Mouse (Mus musculus): ENCODE data around the gene Cdk2ap1. TPM values are rescaled to one million over a fixed set of nuclear protein-coding genes. Genes with fewer than 3 reads are reported as not detected.
"Not testable (repeated sequence)": the region's sequence is repeated elsewhere in the genome, so short reads cannot be mapped to it uniquely, and the experiment has no call there.

Gene Cdk2ap1
- polyA plus RNA-seq, 1 experiment from 2014 or later: 85.6 TPM

DNA sequence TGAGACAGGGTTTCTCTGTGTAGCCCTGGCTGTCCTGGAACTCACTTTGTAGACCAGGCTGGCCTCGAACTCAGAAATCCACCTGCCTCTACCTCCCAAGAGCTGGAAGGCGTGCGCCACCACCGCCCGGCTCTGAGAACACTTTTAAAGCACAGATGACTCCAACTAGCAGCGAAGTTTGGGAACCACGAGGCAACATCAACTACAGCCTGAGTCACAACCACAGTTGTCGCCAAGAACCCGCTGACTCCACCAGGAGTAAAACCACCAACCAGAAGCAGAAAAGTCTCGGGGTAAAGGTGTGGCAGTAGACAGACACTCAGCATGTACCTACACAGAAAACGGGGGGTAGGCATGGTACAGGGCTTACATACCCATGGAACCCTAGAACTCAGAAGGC is 52.8 kb downstream of the Cdk2ap1 start:
- Histone ChIP-seq H3K4me3 (no peak overlapping the region), H3K4me2 (replicated peaks) (no peak overlapping the region), H3K27me3 (no peaks in the 10 kb centered on the region), H3K4me1 (no peaks in the 10 kb centered on the region; the same call in 1 of the 2 replicates), H3K9ac (replicated peaks) (no peak overlapping the region), H3K9me3 (no peaks in the 10 kb centered on the region), H3K27ac (replicated peaks) (no peak overlapping the region), H3K36me3 (peaks cover 63% of the 10 kb centered on the region)
- 94% methylated on average over 11 of the region's 11 CpGs for WGBS
- no peak for ATAC-seq (replicated peaks)

DNA sequence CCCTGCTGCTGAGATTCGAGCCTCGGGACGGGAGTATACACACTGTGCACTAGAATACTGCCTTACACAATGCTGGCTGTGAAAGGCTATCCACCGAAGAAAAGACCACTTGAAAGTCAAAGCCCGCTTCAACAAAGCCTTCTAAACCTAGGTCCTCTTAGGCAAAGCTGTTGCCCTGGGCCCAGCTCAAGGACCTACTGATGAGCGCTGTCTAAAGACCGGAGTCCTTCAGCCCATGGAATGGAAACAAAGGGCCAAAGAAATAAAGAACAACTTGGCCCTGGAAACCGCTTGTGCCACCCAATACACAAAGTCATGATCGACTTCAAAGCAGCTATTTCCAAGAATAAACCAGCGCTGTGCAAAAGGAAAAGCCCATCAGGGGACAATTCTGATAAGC is 53.7 kb downstream of the Cdk2ap1 start:
- H3K27ac ChIP-seq (replicated peaks): no peak overlapping the region
- no peak overlapping the region for H3K9ac ChIP-seq (replicated peaks)
- H3K4me2 ChIP-seq (replicated peaks): no peak overlapping the region
- H3K4me1 ChIP-seq: no peaks in the 10 kb centered on the region; the same call in 1 of the 2 replicates
- no peaks in the 10 kb centered on the region for H3K9me3 ChIP-seq
- H3K27me3 ChIP-seq: no peaks in the 10 kb centered on the region
- no peak overlapping the region for H3K4me3 ChIP-seq
- no peak for ATAC-seq (replicated peaks)
- peaks cover 57% of the 10 kb centered on the region for H3K36me3 ChIP-seq
- WGBS: 61% methylated on average over 10 of the region's 10 CpGs

DNA sequence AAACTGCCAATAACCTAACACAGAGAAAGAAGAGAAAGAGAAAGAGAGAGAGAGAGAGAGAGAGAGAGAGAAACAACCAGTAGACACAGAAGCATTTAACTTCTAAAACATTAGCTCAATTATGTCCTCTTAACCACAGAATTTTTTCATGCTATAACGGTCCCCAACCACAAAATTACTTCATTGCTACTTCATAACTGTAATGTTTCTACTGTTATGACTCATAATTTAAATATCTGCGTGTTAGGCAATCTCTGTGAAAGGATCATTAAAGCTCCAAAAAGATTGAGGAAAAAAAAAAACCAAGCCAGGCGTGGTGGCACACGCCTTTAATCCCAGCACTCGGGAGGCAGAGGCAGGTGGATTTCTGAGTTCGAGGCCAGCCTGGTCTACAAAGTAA is 60.0 kb downstream of the Cdk2ap1 start:
- H3K36me3 ChIP-seq: peaks cover 51% of the 10 kb centered on the region
- H3K9me3 ChIP-seq; H3K9ac ChIP-seq (replicated peaks); ATAC-seq (replicated peaks); H3K27me3 ChIP-seq; H3K4me3 ChIP-seq; H3K4me1 ChIP-seq; H3K27ac ChIP-seq (replicated peaks); H3K4me2 ChIP-seq (replicated peaks): not testable (repeated sequence)
- 92% methylated on average over 6 of the region's 6 CpGs for WGBS

DNA sequence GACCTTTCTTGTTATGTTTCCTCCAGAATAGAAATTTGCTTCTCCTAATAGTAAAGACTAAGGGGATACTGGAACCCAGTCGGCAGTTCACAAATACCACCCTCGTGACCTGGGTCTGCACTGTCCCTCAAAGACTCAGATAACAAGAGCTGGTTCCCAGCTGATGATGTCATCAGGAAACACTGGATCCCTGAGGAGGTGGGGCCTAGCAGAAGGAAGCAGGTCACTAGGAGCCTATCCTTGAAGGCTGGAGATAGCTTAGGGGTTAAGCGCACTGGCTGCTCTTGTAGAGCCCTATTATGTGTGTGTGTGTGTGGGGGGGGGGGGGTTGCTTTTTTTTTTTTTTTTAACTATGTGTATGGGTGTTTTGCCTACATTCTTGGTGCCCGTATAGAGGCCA is 62.8 kb downstream of the Cdk2ap1 start:
- Histone ChIP-seq H3K27ac (replicated peaks) (no peak overlapping the region), H3K4me1 (no peaks in the 10 kb centered on the region), H3K9ac (replicated peaks) (no peak overlapping the region), H3K4me2 (replicated peaks) (no peak overlapping the region), H3K36me3 (peaks cover 47% of the 10 kb centered on the region), H3K27me3 (no peaks in the 10 kb centered on the region), H3K9me3 (no peaks in the 10 kb centered on the region), H3K4me3 (no peak overlapping the region)
- no peak for ATAC-seq (replicated peaks)
- 83% methylated on average over 4 of the region's 4 CpGs for WGBS

DNA sequence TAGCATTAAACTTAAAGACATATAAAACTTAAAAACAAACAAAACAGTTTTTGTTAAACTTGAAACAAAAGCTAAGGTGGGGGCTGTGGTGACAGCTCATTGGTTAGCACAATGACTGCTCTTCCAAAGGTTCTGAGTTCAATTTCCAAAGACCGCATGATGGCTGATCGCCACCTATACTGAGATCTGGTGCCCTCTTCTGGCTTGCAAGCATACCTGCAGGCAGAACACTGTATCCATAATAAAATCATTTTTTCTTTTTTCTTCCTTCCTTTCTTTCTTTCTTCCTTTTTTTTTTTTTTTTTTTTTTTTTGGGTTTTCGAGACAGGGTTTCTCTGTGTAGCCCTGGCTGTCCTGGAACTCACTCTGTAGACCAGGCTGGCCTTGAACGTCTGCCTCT is 63.6 kb downstream of the Cdk2ap1 start:
- not testable (repeated sequence) for H3K9ac ChIP-seq (replicated peaks); ATAC-seq (replicated peaks); H3K27ac ChIP-seq (replicated peaks); H3K4me2 ChIP-seq (replicated peaks); H3K4me3 ChIP-seq; H3K9me3 ChIP-seq; H3K4me1 ChIP-seq; H3K27me3 ChIP-seq
- H3K36me3 ChIP-seq: peaks cover 49% of the 10 kb centered on the region
- WGBS: 59% methylated on average over 3 of the region's 4 CpGs

DNA sequence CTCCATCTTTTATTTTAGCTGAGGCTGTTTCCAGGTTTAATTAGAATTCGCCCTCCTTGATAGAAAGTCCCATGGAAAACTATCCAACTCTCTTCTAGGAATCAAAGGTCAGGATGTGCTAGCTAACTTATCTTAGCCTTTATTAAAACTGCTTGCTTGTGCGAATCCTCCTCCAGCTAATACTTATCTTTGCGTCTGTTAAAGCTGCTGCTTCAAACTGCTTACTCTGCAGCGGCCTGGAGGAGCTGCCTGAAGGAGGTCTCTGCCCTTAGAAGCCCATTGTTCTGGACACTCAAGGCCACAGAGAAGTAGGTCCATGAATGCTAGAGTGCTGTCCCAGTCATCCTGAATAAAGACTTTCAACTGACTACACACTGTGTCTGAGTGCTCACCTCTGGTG is 66.4 kb downstream of the Cdk2ap1 start:
- H3K9ac ChIP-seq (replicated peaks): no peak overlapping the region

More for the DNA sequence above, 66.4 kb downstream of the Cdk2ap1 start:
- peaks cover 60% of the 10 kb centered on the region for H3K36me3 ChIP-seq
- no peaks in the 10 kb centered on the region for H3K4me1 ChIP-seq
- no peaks in the 10 kb centered on the region for H3K9me3 ChIP-seq
- H3K4me3 ChIP-seq: no peak overlapping the region
- H3K27ac ChIP-seq (replicated peaks): no peak overlapping the region
- no peaks in the 10 kb centered on the region for H3K27me3 ChIP-seq
- H3K4me2 ChIP-seq (replicated peaks): no peak overlapping the region
- no peak for ATAC-seq (replicated peaks)
- 91% methylated on average over 4 of the region's 4 CpGs for WGBS

Other genes starting within 250 kb of the Cdk2ap1 start
- gene Arl6ip4, start 247.0 kb downstream of the Cdk2ap1 start, polyA plus RNA-seq (2015; fragmentation: Nextera tagmentation; extraction: Ambion mirVana): 72.7 and 75.5 TPM in 2 replicates
- gene Pitpnm2, start 113.3 kb downstream of the Cdk2ap1 start, polyA plus RNA-seq (2015; fragmentation: Nextera tagmentation; extraction: Ambion mirVana): 10.9 and 11.4 TPM in 2 replicates
- gene Mphosph9, start 35.1 kb downstream of the Cdk2ap1 start, polyA plus RNA-seq (2015; fragmentation: Nextera tagmentation; extraction: Ambion mirVana): 16.4 and 17.6 TPM in 2 replicates
- gene 2810006K23Rik, start 35.0 kb downstream of the Cdk2ap1 start, polyA plus RNA-seq (2015; fragmentation: Nextera tagmentation; extraction: Ambion mirVana): 19.0 and 22.6 TPM in 2 replicates
- gene Sbno1, start 62.9 kb upstream of the Cdk2ap1 start, polyA plus RNA-seq (2015; fragmentation: Nextera tagmentation; extraction: Ambion mirVana): 101 and 111 TPM in 2 replicates
- gene Kmt5a, start 76.8 kb upstream of the Cdk2ap1 start, polyA plus RNA-seq (2015; fragmentation: Nextera tagmentation; extraction: Ambion mirVana): 36.3 and 56.7 TPM in 2 replicates
- gene Rilpl2, start 115.3 kb upstream of the Cdk2ap1 start, polyA plus RNA-seq (2015; fragmentation: Nextera tagmentation; extraction: Ambion mirVana): 26.3 and 27.8 TPM in 2 replicates
- 24.9 and 26.0 TPM in 2 replicates for gene Snrnp35, start 120.1 kb upstream of the Cdk2ap1 start, polyA plus RNA-seq (2015; fragmentation: Nextera tagmentation; extraction: Ambion mirVana)
- 11.6 and 12.8 TPM in 2 replicates for gene Rilpl1, start 168.3 kb upstream of the Cdk2ap1 start, polyA plus RNA-seq (2015; fragmentation: Nextera tagmentation; extraction: Ambion mirVana)
- 372 and 377 TPM in 2 replicates for gene Tmed2, start 177.6 kb upstream of the Cdk2ap1 start, polyA plus RNA-seq (2015; fragmentation: Nextera tagmentation; extraction: Ambion mirVana)
- gene Ddx55, start 189.8 kb upstream of the Cdk2ap1 start, polyA plus RNA-seq (2015; fragmentation: Nextera tagmentation; extraction: Ambion mirVana): 28.2 and 28.8 TPM in 2 replicates
- 70.3 and 70.5 TPM in 2 replicates for gene Eif2b1, start 216.0 kb upstream of the Cdk2ap1 start, polyA plus RNA-seq (2015; fragmentation: Nextera tagmentation; extraction: Ambion mirVana)
- gene Gtf2h3, start 216.1 kb upstream of the Cdk2ap1 start, polyA plus RNA-seq (2015; fragmentation: Nextera tagmentation; extraction: Ambion mirVana): 52.6 and 57.3 TPM in 2 replicates